Mouse (Mus musculus) ES-Bruce4 (cell line): Measurements from ENCODE around the gene Psmb8. TPM values are rescaled to one million over a fixed set of nuclear protein-coding genes. Genes with fewer than 3 reads are reported as not detected.
"Not testable (repeated sequence)": the region's sequence is repeated elsewhere in the genome, so short reads cannot be mapped to it uniquely, and the experiment has no call there.

Source experiments
- H3K27ac ChIP-seq: 2 replicates; pipeline ENCODE4 v1.5.1; 2012; ENCODE audit warnings: low read length, inconsistent platforms; ENCODE audit not compliant: insufficient read depth
- H3K27me3 ChIP-seq: 2 replicates; pipeline ENCODE4 v1.6.1; 2012; ENCODE audit warnings: mild to moderate bottlenecking, low read length, inconsistent platforms; ENCODE audit not compliant: control insufficient read depth, poor library complexity, insufficient read depth, severe bottlenecking
- H3K36me3 ChIP-seq: 2 replicates; pipeline ENCODE4 v1.6.1; 2012; ENCODE audit warnings: inconsistent platforms, mild to moderate bottlenecking, low read length, moderate library complexity; ENCODE audit not compliant: control insufficient read depth, poor library complexity, insufficient read depth, severe bottlenecking
- H3K4me1 ChIP-seq: one replicate; pipeline ENCODE4 v1.8.1; 2011; ENCODE audit warnings: low read length; ENCODE audit not compliant: control insufficient read depth, insufficient read depth
- H3K4me3 ChIP-seq: 2 replicates; pipeline ENCODE4 v1.5.1; 2011; ENCODE audit warnings: low read depth, mild to moderate bottlenecking, low read length
- H3K9ac ChIP-seq: 2 replicates; pipeline ENCODE4 v1.6.1; 2012; ENCODE audit warnings: low read depth, mild to moderate bottlenecking, inconsistent platforms; ENCODE audit not compliant: poor library complexity, severe bottlenecking
- H3K9me3 ChIP-seq: replicated peaks from 2 replicates; pipeline ENCODE4 v1.6.1; 2012; ENCODE audit warnings: mild to moderate bottlenecking, low read length, inconsistent platforms; ENCODE audit not compliant: control insufficient read depth, poor library complexity, insufficient read depth, severe bottlenecking
- CTCF ChIP-seq: IDR thresholded peaks from one replicate; pipeline ENCODE4 v1.8.1; 2011; ENCODE audit warnings: low read depth, low read length
- EP300 ChIP-seq: IDR thresholded peaks from 2 replicates; pipeline ENCODE4 v1.6.1; 2011; ENCODE audit warnings: low read depth, low read length; ENCODE audit not compliant: insufficient read depth
- POLR2A ChIP-seq: IDR thresholded peaks from one replicate; pipeline ENCODE4 v1.8.1; 2011; ENCODE audit warnings: low read length; ENCODE audit not compliant: insufficient read depth
- polyA plus RNA-seq: library from polyadenylated mRNA; stranded (reverse); fragments of >200 nt; gene quantifications from 2 replicates; pipeline ENCODE4 v1.2.4, GENCODE M21; 2011; ENCODE audit warnings: low read depth; ENCODE audit not compliant: missing spikeins, insufficient read depth, insufficient read length

Gene Psmb8
- polyA plus RNA-seq, 1 experiment: 20.5 TPM

- no peaks in the 10 kb centered on the region for H3K4me1 ChIP-seq
- H3K36me3 ChIP-seq: no peaks in the 10 kb centered on the region
- peaks cover 14% of the 10 kb centered on the region for H3K9me3 ChIP-seq
- no peak overlapping the region for H3K27ac ChIP-seq
- TF ChIP-seq CTCF (no peak), POLR2A (no peak), EP300 (no peak)
- H3K9ac ChIP-seq: no peak overlapping the region
- no peak overlapping the region for H3K4me3 ChIP-seq
- no peaks in the 10 kb centered on the region for H3K27me3 ChIP-seq
Observed at GRCm38 (mm10) chr17:34215176-34215575, 17.7 kb downstream of the Psmb8 start.

- H3K27me3 ChIP-seq: no peaks in the 10 kb centered on the region
- no peaks in the 10 kb centered on the region for H3K36me3 ChIP-seq
- no peaks in the 10 kb centered on the region for H3K4me1 ChIP-seq
- H3K9ac ChIP-seq: no peak overlapping the region
- no peak overlapping the region for H3K27ac ChIP-seq
- TF ChIP-seq POLR2A (no peak), EP300 (no peak), CTCF (no peak)
- H3K9me3 ChIP-seq: peaks cover 16% of the 10 kb centered on the region
- no peak overlapping the region for H3K4me3 ChIP-seq
Observed at GRCm38 (mm10) chr17:34217216-34217928, 19.9 kb downstream of the Psmb8 start.

DNA sequence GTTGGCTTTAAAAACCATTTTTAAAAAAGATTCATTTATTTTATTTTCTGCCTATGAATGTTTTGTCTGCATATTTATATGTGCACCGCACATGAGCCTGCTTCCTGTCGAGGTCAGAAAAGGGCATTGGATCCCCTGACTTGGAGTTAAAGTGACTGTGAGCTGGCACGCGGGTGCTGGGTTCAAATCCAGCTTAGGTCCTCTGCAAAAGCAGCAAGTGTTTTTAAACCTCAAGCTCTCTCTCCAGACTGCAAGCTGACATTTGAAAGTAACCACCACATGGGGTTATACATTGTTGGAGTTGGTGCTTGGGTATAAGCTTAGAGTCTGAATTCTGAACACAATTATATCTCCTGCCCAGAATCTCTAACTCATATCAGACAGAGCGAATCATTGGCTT is 20.5 kb downstream of the Psmb8 start:
- Histone ChIP-seq H3K9ac (no peak overlapping the region), H3K27me3 (no peaks in the 10 kb centered on the region), H3K27ac (no peak overlapping the region), H3K4me3 (no peak overlapping the region), H3K36me3 (no peaks in the 10 kb centered on the region), H3K4me1 (no peaks in the 10 kb centered on the region), H3K9me3 (peaks cover 16% of the 10 kb centered on the region)
- TF ChIP-seq EP300: no peak
- no peak for TF ChIP-seq CTCF
- TF ChIP-seq POLR2A: no peak

GRCm38 (mm10) chr17:34218675-34219074 is 21.2 kb downstream of the Psmb8 start:
- TF ChIP-seq EP300: no peak
- TF ChIP-seq POLR2A: no peak
- TF ChIP-seq CTCF: no peak
- no peaks in the 10 kb centered on the region for H3K36me3 ChIP-seq

DNA sequence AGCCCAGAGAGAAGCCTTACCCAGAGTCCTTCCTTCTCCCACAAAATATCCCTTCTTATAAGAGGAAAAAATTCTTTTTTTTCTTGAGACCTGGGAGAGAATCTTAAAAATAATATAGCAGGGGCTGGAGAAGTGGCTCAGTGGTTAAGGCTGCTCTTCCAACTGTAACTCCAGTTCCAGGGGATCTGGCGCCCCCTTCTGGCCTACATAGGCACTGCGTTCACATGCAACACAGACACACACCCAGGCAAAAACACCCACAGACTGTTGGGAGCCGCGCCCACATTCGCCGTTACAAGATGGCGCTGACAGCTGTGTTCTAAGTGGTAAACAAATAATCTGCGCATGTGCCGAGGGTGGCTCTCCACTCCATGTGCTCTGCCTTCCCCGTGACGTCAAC is 21.6 kb downstream of the Psmb8 start:
- not testable (repeated sequence) for H3K4me1 ChIP-seq

More at GRCm38 (mm10) chr17:34218675-34219074, 21.2 kb downstream of the Psmb8 start:
- Histone ChIP-seq H3K9me3 (peaks cover 16% of the 10 kb centered on the region), H3K27ac (no peak overlapping the region), H3K27me3 (no peaks in the 10 kb centered on the region), H3K4me3 (no peak overlapping the region), H3K9ac (no peak overlapping the region), H3K4me1 (no peaks in the 10 kb centered on the region)

GRCm38 (mm10) chr17:34219801-34220200 is 22.3 kb downstream of the Psmb8 start:
- not testable (repeated sequence) for H3K4me3 ChIP-seq

More for the DNA sequence above, 21.6 kb downstream of the Psmb8 start:
- peaks cover 19% of the 10 kb centered on the region for H3K9me3 ChIP-seq
- H3K27me3 ChIP-seq, H3K36me3 ChIP-seq, H3K9ac ChIP-seq, H3K27ac ChIP-seq, H3K4me3 ChIP-seq: not testable (repeated sequence)

DNA sequence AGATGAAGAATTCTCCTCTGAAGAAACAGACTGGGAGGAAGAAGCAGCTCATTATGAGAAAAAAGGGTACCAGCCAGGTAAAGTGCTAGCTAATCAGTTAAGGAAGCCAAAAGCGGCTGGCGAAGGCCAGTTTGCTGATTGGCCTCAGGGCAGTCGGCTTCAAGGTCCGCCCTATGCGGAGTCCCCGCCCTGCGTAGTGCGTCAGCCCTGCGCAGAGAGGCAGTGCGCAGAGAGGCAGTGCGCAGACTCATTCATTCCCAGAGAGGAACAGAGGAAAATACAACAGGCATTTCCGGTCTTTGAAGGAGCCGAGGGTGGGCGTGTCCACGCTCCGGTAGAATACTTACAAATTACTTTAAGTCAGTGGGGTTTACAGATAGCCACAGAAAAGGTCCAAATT is 22.9 kb downstream of the Psmb8 start:
- not testable (repeated sequence) for H3K27ac ChIP-seq, H3K4me1 ChIP-seq, H3K27me3 ChIP-seq, H3K4me3 ChIP-seq, H3K9ac ChIP-seq, H3K36me3 ChIP-seq
- H3K9me3 ChIP-seq: peaks cover 31% of the 10 kb centered on the region

More at GRCm38 (mm10) chr17:34219801-34220200, 22.3 kb downstream of the Psmb8 start:
- not testable (repeated sequence) for H3K4me1 ChIP-seq, H3K27ac ChIP-seq, H3K36me3 ChIP-seq, H3K27me3 ChIP-seq, H3K9ac ChIP-seq
- peaks cover 25% of the 10 kb centered on the region for H3K9me3 ChIP-seq
